Mouse (Mus musculus) G1E (cell line): ENCODE measurements around the gene Coro1b.

ENCODE experiments used
- CTCF ChIP-seq: IDR thresholded peaks from 2 replicates; pipeline ENCODE4 v1.5.1; 2012; ENCODE audit warnings: low read depth, low read length, inconsistent platforms, mixed read lengths
- GATA1 ChIP-seq: IDR thresholded peaks from 2 replicates; pipeline ENCODE4 v1.6.1; 2012; ENCODE audit warnings: borderline replicate concordance, low read length, inconsistent platforms, mixed read lengths
- POLR2AphosphoS5 ChIP-seq: IDR thresholded peaks from 2 replicates; pipeline ENCODE4 v1.6.1; 2012; ENCODE audit warnings: low read depth, low read length, inconsistent platforms; ENCODE audit not compliant: insufficient replicate concordance
- TAL1 ChIP-seq: conservative IDR thresholded peaks from 2 replicates; pipeline ENCODE4 v1.6.1; 2012; ENCODE audit warnings: low read depth, low read length, inconsistent platforms, mixed read lengths

DNA sequence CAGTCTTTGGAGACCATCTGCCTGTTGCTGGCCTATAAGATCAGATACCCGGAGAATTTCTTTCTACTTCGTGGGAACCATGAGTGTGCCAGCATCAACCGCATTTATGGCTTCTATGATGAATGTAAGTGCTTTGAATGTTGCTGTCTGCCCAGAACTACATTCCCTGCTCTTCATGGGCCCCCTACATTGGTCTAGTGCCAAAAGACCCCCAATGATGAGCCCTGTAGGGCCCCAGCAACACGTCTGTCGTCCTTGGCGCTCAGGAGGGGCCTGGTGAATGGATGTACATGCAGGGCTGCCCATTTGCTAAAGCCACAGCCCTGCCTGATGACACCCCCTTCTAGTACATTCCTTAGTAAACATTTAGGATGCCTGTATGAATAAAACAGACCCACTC lies 44.7 kb downstream of the Coro1b start:
- TF ChIP-seq CTCF: no peak
- no peak for TF ChIP-seq POLR2AphosphoS5
- no peak for TF ChIP-seq GATA1
- TF ChIP-seq TAL1: no peak
